Mouse (Mus musculus) hindbrain, embryonic 11.5 days (tissue): ENCODE results near the gene Celf2. TPM values are rescaled to one million over a fixed set of nuclear protein-coding genes. Genes with fewer than 3 reads are reported as not detected.

Source experiments
- ATAC-seq: fragments of 200-750 bp; cut with Nextera tagmentation; 2 replicates; pipeline ENCODE4 v1.8.0; 2017; ENCODE audit warnings: mild to moderate bottlenecking, moderate TSS enrichment, moderate library complexity; ENCODE audit not compliant: low FRiP score
- DNase-seq: peaks from one replicate; pipeline ENCODE4 v3.0.0-alpha.2; 2015; ENCODE audit warnings: low spot score
- H3K27ac ChIP-seq: fragments of 300-500 bp; sonication (generic); 2 replicates; pipeline ENCODE4 v1.5.1; 2014; ENCODE audit warnings: mild to moderate bottlenecking, low read depth, low read length
- H3K27me3 ChIP-seq: fragments of 300-500 bp; sonication (generic); 2 replicates; pipeline ENCODE4 v1.6.1; 2014; ENCODE audit warnings: mild to moderate bottlenecking, low read length, moderate library complexity, mixed read lengths; ENCODE audit not compliant: control insufficient read depth, insufficient read depth
- H3K36me3 ChIP-seq: fragments of 300-500 bp; sonication (generic); 2 replicates; pipeline ENCODE4 v1.6.1; 2014; ENCODE audit warnings: mild to moderate bottlenecking, low read length, moderate library complexity, mixed read lengths; ENCODE audit not compliant: control insufficient read depth, insufficient read depth
- H3K4me1 ChIP-seq: fragments of 300-500 bp; sonication (generic); replicated peaks from 2 replicates; pipeline ENCODE4 v1.6.1; 2014; ENCODE audit warnings: low read length, mixed read lengths; ENCODE audit not compliant: control insufficient read depth, insufficient read depth
- H3K4me2 ChIP-seq: fragments of 300-500 bp; sonication (generic); replicated peaks from 2 replicates; pipeline ENCODE4 v1.6.1; 2014; ENCODE audit warnings: mild to moderate bottlenecking, low read depth, low read length
- H3K4me3 ChIP-seq: fragments of 300-500 bp; sonication (generic); 2 replicates; pipeline ENCODE4 v1.5.1; 2014; ENCODE audit warnings: low read depth, low read length
- H3K9ac ChIP-seq: fragments of 300-500 bp; sonication (generic); 2 replicates; pipeline ENCODE4 v1.6.1; 2014; ENCODE audit warnings: low read depth, low read length
- H3K9me3 ChIP-seq: fragments of 300-500 bp; sonication (generic); 2 replicates; pipeline ENCODE4 v1.6.1; 2016; ENCODE audit warnings: low read length; ENCODE audit not compliant: control insufficient read depth
- WGBS: fragments of 180-500 bp; shearing (Covaris S2); extraction: QIAGEN DNeasy Blood & Tissue Kit; methylation state at CpG from one replicate; pipeline ENCODE4 v1.1.7; 2014; 5-methylcytosine and 5-hydroxymethylcytosine counted together
- polyA plus RNA-seq: library from polyadenylated mRNA; unstranded; fragments of >200 nt; fragmentation: Nextera tagmentation; extraction: Ambion mirVana; gene quantifications from 2 replicates; pipeline ENCODE4 v1.2.1, GENCODE M21; 2014

Celf2 gene
- polyA plus RNA-seq, 1 experiment from 2014 or later = 82.4 TPM

- Histone ChIP-seq H3K4me2 (no peak overlapping the region), H3K27ac (no peak overlapping the region), H3K4me3 (no peak overlapping the region), H3K27me3 (no peaks in the 10 kb centered on the region), H3K9ac (no peak overlapping the region), H3K9me3 (no peaks in the 10 kb centered on the region), H3K36me3 (no peaks in the 10 kb centered on the region), H3K4me1 (peaks cover 6% of the 10 kb centered on the region; the same call in 1 of the 2 replicates)
- DNase-seq = no peak
- no peak for ATAC-seq
These were observed 790.5 kb downstream of the Celf2 start for GRCm38 (mm10) chr2:6718864-6719263.

GRCm38 (mm10) chr2:6717953-6718352 is 791.4 kb downstream of the Celf2 start:
- Histone ChIP-seq H3K9ac (no peak overlapping the region), H3K4me3 (no peak overlapping the region), H3K36me3 (no peaks in the 10 kb centered on the region), H3K27me3 (no peaks in the 10 kb centered on the region), H3K9me3 (no peaks in the 10 kb centered on the region), H3K27ac (no peak overlapping the region), H3K4me2 (no peak overlapping the region), H3K4me1 (peaks cover 6% of the 10 kb centered on the region; the same call in 1 of the 2 replicates)
- ATAC-seq (no peak), DNase-seq (no peak)
- WGBS = 76% methylated on average over 3 of the region's 3 CpGs

GRCm38 (mm10) chr2:6715562-6715961 is 793.8 kb downstream of the Celf2 start:
- Histone ChIP-seq H3K4me3 (no peak overlapping the region), H3K27me3 (no peaks in the 10 kb centered on the region), H3K4me1 (no peaks in the 10 kb centered on the region), H3K27ac (no peak overlapping the region), H3K4me2 (no peak overlapping the region), H3K36me3 (no peaks in the 10 kb centered on the region), H3K9ac (no peak overlapping the region), H3K9me3 (no peaks in the 10 kb centered on the region)
- ATAC-seq (no peak), DNase-seq (no peak)
- 92% methylated on average over 3 of the region's 3 CpGs for WGBS

- whole genome bisulfite sequencing = 94% methylated on average over 6 of the region's 6 CpGs
- no peak for ATAC-seq
- no peak overlapping the region for H3K4me3 ChIP-seq
These were observed 795.8 kb downstream of the Celf2 start for GRCm38 (mm10) chr2:6713529-6713928.

GRCm38 (mm10) chr2:6710687-6711430 is 798.5 kb downstream of the Celf2 start:
- Histone ChIP-seq H3K27ac (no peak overlapping the region), H3K9me3 (no peaks in the 10 kb centered on the region), H3K4me1 (0 out of 2 replicates have a peak, but pooled peaks cover 2% of the 10 kb centered on the region), H3K9ac (no peak overlapping the region), H3K27me3 (no peaks in the 10 kb centered on the region), H3K4me2 (no peak overlapping the region), H3K4me3 (no peak overlapping the region), H3K36me3 (no peaks in the 10 kb centered on the region)
- DNase-seq (no peak), ATAC-seq (no peak)
- WGBS = 86% methylated on average over 7 of the region's 7 CpGs

More at GRCm38 (mm10) chr2:6713529-6713928, 795.8 kb downstream of the Celf2 start:
- Histone ChIP-seq H3K9me3 (no peaks in the 10 kb centered on the region), H3K27me3 (no peaks in the 10 kb centered on the region), H3K4me2 (no peak overlapping the region), H3K4me1 (no peaks in the 10 kb centered on the region), H3K9ac (no peak overlapping the region), H3K36me3 (no peaks in the 10 kb centered on the region), H3K27ac (no peak overlapping the region)
- no peak for DNase-seq

GRCm38 (mm10) chr2:6707959-6708519 is 801.3 kb downstream of the Celf2 start:
- Histone ChIP-seq H3K9me3 (no peaks in the 10 kb centered on the region), H3K4me3 (no peak overlapping the region), H3K36me3 (no peaks in the 10 kb centered on the region), H3K9ac (no peak overlapping the region), H3K4me2 (no peak overlapping the region), H3K27ac (no peak overlapping the region), H3K4me1 (0 out of 2 replicates have a peak, but pooled peaks cover 2% of the 10 kb centered on the region), H3K27me3 (no peaks in the 10 kb centered on the region)
- ATAC-seq = peak; percentile 57; the same call in 1 of the 2 replicates
- peak; percentile 35 for DNase-seq
- 31% methylated on average over 5 of the region's 5 CpGs for WGBS

GRCm38 (mm10) chr2:6707276-6707675 is 802.1 kb downstream of the Celf2 start:
- Histone ChIP-seq H3K4me1 (0 out of 2 replicates have a peak, but pooled peaks cover 2% of the 10 kb centered on the region), H3K27me3 (no peaks in the 10 kb centered on the region), H3K4me3 (no peak overlapping the region), H3K36me3 (no peaks in the 10 kb centered on the region), H3K27ac (no peak overlapping the region), H3K9me3 (no peaks in the 10 kb centered on the region), H3K4me2 (no peak overlapping the region), H3K9ac (no peak overlapping the region)
- ATAC-seq = no peak
- no peak for DNase-seq
- WGBS = 34% methylated on average over 2 of the region's 2 CpGs

GRCm38 (mm10) chr2:6705929-6706739 is 803.2 kb downstream of the Celf2 start:
- H3K4me2 ChIP-seq = no peak overlapping the region
- no peak for DNase-seq
- no peak overlapping the region for H3K4me3 ChIP-seq
- 87% methylated on average over 11 of the region's 11 CpGs for WGBS
- ATAC-seq = no peak
- no peak overlapping the region for H3K9ac ChIP-seq
- no peaks in the 10 kb centered on the region for H3K36me3 ChIP-seq
- H3K9me3 ChIP-seq = no peaks in the 10 kb centered on the region
- H3K27me3 ChIP-seq = no peaks in the 10 kb centered on the region
- no peak overlapping the region for H3K27ac ChIP-seq
- 0 out of 2 replicates have a peak, but pooled peaks cover 2% of the 10 kb centered on the region for H3K4me1 ChIP-seq
